Mouse (Mus musculus) ovary, postnatal 14 days (tissue): ENCODE results near the gene Tenm3.

Source experiments
- DNase-seq: peaks from one replicate; pipeline ENCODE4 v3.0.0; 2022; ENCODE audit warnings: low spot score

Gene Tenm3

GRCm38 (mm10) chr8:48659226-48659625, 184.5 kb downstream of the Tenm3 start:
- DNase-seq, result no peak

DNA sequence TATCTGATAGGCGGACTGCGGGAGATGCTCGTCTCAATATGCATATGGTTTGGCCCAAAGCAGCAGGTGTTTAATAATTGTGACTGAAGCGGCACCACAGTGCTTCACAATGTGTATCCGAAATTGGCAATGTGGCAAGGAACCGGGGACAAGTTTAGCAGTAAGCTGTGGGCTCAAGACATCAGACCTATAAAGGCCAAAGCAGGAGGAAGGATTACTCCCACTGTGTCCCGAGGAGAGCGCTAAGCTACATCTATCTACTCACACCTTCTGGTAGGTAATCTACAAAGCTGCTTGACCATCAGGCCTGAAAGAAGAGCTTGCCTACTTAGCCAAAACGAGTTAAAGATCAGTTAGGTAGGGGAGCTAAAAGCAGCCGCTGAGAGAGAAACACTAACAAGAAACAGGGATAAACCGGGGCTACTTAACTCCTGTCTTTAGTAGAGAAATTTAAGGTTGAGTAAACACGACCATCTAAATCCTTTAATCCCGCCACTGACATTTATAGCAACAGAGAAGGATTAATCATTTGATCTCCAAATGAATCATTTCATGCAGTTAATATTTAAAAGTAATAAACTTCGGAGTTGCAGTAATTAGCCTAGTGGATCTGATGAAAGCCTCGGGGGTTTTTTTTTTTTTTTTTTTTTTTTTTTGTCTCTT, 188.2 kb downstream of the Tenm3 start:
- DNase-seq, result no peak

- no peak for DNase-seq
These were observed 193.9 kb downstream of the Tenm3 start for GRCm38 (mm10) chr8:48649845-48650244.

DNA sequence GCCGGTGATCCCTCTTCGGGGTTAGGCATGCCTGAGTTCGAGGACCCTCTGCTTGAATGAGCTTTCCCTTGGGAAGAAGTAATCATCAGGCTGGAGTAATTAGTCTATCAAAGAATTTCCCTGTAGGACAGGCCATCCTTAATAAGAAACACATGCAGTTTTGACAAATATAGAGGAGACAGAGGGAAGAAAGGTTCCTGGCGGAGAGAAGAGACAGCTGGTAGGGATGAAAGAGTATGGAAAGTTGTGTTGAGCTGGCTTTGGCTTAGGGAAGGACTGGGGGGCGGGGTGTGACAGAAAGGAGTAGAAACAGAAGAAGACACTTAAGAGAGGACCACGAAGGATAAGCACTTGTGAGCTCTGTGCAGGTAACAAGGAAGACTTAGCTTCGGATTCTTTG, 194.3 kb downstream of the Tenm3 start:
- DNase-seq, result no peak

- no peak for DNase-seq
These were observed 197.6 kb downstream of the Tenm3 start for GRCm38 (mm10) chr8:48646110-48646509.

- no peak for DNase-seq
These were observed 205.6 kb downstream of the Tenm3 start for GRCm38 (mm10) chr8:48638129-48638528.

GRCm38 (mm10) chr8:48636979-48637378, 206.8 kb downstream of the Tenm3 start:
- DNase-seq, result no peak

GRCm38 (mm10) chr8:48635815-48636214, 207.9 kb downstream of the Tenm3 start:
- no peak for DNase-seq

GRCm38 (mm10) chr8:48633426-48633825, 210.3 kb downstream of the Tenm3 start:
- no peak for DNase-seq

DNA sequence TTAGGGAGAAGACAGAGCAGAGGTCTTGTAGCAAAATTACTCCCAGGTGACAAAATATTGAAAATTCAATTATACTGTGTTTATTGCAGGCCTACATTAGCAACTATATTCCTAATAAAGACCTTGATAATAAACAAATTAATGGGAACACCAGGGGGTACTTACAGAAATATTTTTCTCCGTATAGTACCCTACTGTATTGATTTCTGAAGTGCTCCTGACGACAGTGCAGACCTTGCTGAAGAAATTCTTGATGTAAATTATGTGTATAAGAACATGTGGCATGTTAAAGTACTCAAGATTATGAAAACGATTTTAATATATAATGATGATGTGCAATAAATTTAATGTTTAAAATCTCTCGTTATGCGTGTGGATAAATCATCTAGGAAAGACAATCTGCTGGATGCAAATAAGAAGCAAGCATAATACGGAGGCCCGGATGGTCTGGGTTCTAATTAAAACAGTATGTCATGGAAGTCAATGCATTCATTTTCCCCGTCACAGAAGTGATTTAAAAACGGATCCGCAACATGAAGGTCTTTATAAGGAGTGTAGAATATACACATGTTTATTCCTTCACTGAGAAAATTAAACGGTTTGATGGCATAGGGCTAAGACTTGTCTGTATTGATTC, 221.1 kb downstream of the Tenm3 start:
- DNase-seq, result no peak

- no peak for DNase-seq
These were observed 228.7 kb downstream of the Tenm3 start for GRCm38 (mm10) chr8:48615088-48615487.

- DNase-seq, result no peak
These were observed 231.7 kb downstream of the Tenm3 start for GRCm38 (mm10) chr8:48611934-48612512.

DNA sequence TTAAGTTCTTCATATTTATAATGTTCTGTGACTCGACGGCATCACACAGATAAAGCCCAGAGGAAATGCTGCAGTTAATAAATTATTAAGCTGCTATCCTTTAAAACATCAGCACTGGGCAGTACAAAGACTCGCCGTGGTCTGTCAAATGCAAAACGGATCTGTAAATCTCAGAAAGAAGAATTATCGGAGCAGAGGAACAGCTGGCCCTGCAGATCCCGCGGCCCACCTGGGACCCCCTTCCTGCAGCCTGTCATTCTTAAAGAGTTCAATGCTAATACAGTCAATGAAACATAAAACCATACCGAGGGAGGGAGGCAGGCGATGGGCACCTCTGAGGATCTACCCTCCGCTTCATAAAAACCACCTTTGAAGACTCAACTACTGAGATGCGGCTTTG, 232.6 kb downstream of the Tenm3 start:
- no peak for DNase-seq

DNA sequence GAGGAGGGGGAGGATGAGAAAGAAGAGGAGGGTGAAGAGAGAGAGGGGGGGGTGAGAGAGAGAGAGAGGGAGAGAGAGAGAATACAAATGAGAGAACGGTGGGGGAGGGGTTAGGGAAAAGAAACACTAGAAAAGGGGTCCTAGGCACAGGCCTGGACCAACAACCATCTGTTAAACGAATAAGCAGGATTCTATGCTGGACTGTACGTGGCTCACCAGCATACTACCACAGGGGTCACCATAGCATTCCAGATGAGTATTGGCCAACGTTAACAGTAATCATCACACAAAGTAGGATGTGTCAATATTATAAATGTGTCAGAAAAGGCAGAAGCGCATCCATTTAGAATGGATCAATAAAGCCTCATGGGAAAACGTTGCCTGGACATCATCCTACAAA, 233.4 kb downstream of the Tenm3 start:
- no peak for DNase-seq

DNA sequence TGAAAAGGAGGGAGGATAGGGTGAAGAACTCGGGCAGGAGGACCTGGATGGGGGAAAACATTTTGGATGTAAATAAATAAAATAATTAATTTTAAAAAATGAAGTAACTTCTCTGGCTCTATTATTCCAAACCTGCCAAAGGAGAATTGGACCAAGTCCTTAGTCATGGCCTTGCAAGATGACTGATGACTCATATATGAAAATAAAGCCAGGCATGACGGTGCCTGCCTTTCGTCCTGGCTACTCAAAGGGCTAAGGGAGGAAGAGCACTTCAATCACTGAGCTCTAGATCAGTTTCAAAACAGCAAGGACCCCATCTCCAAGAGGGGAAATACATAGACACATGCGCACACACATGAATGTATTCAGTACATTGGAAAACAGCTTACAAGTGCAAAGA, 234.1 kb downstream of the Tenm3 start:
- DNase-seq, result no peak

DNA sequence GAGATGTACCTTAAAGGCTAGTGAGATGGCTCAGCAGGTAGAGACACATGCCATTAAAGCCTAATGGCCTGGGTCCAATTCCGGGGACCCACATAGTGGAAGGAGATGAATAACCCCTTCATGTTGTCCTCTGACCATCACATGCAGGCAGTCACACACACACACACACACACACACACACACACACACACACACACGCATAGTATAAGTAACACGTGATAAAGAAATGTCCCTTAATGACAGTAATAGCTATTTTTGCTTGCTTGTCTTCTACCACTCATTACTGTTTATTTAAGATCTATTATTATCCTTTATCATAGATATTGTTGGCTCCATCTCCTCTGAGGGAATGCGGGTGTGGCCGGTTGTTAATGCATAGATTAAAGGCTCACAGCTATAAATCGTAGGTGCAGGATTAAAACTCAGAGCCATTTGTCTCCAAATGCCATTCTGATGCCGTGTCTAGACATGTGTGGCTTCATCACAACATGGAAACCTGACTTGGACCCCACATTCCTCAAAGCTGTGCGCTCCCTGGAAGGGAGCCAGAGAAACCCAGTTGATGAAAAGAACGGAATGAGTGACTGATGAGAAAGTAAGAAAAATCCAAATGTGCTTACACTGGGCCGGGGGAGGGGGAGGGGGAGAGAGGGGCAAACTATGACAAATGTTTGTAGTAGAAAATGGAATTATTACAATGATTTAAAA, 239.4 kb downstream of the Tenm3 start:
- no peak for DNase-seq

DNA sequence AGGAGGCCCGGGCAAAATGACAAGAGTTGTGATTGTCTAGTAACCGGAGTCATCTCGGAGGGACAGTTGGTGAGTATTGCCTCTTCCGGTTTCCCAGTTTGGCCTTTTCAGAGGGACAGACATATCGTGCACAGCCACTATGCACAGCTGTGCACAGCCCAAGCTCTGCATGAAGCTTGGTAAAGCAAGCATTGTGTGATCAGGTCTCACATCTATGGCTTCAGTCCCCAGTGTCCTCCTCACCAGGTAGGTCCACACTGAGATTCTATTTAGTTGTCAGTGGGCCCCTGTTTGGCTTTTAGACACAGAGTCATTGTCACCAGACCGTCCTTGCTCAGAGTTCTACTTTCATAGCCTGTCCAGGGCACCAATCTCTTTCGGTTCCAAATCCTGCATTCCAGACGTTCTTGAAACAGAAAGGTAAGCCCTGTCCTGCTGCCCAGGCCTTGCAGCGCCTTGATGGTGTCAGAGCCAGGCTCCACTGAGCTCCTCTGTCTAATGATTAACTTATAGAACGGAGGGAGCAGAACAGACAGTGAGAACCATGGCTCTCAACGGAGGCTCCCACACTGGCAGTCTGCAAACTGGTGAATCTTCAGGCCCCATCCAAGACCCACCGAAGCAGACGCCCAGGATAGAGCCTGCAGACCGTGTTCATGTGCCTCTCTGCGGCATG, 240.4 kb downstream of the Tenm3 start:
- no peak for DNase-seq

DNA sequence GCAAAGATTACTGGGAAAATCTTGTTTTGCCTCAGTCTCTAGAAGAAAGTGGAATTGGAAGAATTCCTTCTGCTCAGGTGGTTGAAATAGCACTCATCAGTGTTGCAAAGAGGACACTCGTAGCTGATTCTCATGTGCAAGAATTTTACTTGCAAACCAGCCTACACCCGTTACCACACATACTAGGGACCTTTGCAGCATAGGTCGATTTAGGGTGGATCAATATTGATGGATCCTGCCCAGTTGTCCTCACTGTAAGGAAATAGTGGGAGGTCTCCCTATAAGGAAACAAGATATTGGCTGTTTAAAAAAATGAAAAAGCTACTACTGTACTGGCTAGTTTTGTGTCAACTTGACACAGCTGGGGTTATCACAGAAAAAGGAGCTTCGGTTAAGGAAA, 242.1 kb downstream of the Tenm3 start:
- no peak for DNase-seq

GRCm38 (mm10) chr8:48599028-48599427, 244.7 kb downstream of the Tenm3 start:
- no peak for DNase-seq

DNA sequence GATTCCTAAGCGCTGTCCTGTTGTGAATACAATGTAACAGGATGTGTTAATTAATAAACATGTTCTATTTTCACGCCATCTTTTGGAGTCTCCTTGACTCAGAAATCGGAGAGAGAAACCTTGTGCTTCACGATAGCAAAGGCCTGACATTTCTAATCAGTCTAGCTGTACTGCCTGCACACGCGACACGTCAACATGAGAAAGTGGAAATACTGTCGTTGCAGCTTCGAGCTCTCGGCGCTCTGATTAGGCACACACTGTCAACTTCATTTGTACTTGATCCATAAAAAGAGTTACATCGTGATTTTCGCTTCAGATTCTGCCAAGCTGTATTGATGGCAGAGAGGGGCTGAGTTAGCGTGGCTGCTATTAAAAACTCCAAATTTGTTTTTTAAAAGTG, 247.4 kb downstream of the Tenm3 start:
- no peak for DNase-seq

- no peak for DNase-seq
These were observed 251.9 kb downstream of the Tenm3 start for GRCm38 (mm10) chr8:48591818-48592217.

DNA sequence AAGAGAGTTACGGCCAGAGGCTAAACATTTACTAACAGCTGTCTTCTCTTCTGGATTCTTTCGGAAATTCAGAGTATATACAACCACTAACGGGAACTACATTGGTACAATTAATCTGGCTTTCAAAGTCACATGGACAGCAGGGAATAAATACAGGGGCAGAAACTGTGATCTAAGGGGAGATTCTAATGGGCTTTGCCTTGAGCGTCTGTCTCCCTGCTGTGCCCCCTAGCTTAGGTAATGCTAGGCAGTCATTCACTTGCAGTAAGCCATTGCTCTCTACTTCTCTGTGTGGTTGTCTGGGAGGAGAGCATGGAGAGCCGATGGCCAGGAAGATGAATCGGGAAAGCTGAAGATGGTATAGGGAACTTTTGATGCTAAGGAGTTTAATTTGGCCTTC, 264.0 kb downstream of the Tenm3 start:
- DNase-seq, result no peak

DNA sequence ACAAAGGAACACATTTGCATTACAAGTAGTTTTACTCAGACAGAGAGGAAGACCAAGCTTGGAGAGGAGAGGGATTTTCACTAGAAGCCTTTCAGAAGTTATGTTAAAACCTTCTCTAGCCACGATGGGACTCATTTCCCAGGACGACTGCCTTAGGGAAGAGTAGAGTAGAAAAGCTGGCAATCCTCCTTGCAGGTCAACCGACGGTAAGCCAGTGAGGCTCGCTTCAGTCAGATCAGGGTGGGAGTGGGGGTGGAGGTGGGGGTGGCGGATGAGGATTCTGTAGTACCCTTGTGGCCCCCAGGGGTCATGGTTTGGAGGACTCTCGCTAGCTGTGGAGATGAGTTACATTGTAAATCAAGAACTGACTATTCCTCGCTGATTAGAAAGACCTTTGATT, 264.6 kb downstream of the Tenm3 start:
- no peak for DNase-seq
